Mouse (Mus musculus) layer of hippocampus, postnatal 36 days (tissue): ENCODE measurements around the gene Slc6a16. TPM values are rescaled to one million over a fixed set of nuclear protein-coding genes. Genes with fewer than 3 reads are reported as not detected.

Experiments
- DNase-seq, 2 experiments: peaks; one replicate each; pipeline ENCODE4 v3.0.0; 2022
- total RNA-seq, 2 experiments: library from RNA; stranded (reverse); gene quantifications; 2 replicates each; pipeline ENCODE4 v1.2.3; 2021

Gene Slc6a16
- total RNA-seq, 2 experiments from 2014 or later, result 2.0 to 2.8 TPM

DNA sequence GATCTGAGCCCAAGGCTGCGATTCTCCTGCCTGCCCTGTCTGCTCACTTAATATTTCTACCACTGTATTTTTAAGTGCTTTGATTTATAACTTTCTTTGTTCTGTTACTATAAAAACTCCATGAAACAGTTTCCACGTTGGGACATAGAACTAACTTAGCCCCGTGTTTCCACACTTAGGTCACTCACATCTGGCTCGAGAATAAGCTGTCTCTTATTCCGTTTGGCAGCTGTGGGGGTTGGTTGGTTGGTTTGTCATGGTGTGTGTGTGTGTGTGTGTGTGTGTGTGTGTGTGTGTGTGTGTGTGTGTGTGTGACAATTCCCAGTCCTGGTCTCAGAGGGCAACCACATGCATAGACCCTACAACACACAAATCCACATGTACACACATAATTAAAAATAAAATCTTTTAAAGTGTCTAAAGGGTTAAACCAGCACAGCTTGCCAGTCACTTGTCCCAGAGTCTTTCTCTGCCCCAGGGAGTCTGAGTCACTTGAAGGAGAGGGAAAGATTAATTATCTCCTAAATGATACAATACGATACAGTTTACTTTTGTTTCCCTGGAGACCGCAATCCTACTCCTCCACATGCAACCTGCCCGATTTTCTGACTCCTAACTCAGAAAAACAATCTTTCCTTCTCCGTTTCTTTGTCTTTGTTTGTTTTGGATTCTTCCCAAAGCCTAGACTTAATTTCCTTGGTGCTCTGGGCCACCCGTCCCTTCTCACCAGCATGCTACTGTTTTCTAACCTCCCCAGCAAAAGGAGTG, 72.0 kb downstream of the Slc6a16 start:
- no peak for DNase-seq

DNA sequence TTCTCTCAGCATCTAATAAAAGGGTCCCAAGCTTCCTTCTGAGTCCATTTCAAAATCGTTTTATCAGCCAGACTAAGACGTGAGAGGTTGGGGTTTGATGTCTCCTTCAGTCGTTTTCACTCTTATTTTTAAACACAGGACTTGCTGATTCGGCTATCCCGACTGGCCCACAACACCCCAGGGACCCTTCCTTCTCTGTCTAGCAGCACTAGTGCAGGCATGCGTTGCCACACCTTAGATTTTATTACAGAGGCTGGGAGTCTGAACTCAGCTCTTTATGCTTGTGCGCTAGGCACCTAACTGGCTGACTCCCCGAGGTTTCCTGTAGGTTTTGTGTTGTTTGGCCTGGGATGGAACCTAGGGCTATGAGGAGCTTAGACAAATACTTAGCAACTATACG, 72.6 kb downstream of the Slc6a16 start:
- DNase-seq, result no peak

GRCm38 (mm10) chr7:45315182-45315701, 74.4 kb downstream of the Slc6a16 start:
- peak in 1 of 2 experiments; percentile 41 for DNase-seq

DNA sequence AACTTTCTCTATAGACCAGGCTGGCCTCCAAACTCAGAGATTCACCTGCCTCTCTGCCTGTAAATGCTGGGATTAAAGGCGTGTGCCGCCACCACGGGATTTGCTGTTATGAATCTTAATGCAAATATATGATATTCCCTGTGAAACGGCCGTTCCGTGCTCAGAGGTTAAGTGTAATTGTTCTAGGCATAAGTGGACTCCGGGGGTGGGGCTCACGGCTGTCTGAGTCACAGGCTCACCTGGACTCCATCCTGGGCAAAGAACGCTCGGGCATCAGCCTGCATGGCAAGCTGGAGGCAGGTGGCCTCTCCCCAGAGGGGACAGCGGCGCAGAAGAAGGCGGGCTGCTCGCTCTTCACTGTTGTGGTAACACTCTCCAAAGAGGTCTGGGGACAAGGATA, 75.7 kb downstream of the Slc6a16 start:
- no peak for DNase-seq

GRCm38 (mm10) chr7:45322245-45322644, 81.4 kb downstream of the Slc6a16 start:
- no peak for DNase-seq

Other genes with a start within 250 kb of the Slc6a16 start
- gene Irf3, start 243.4 kb upstream of the Slc6a16 start, total RNA-seq, result 10 to 100 TPM; 45.9 to 51.0 TPM
- 1 to 10 TPM; 3.0 to 4.1 TPM for gene Bcl2l12, start 242.4 kb upstream of the Slc6a16 start, total RNA-seq
- 100 to 1,000 TPM; 149 to 155 TPM for gene Scaf1, start 224.7 kb upstream of the Slc6a16 start, total RNA-seq
- 1 to 10 TPM; 9.7 TPM for gene Rras, start 223.1 kb upstream of the Slc6a16 start, total RNA-seq
- gene Prr12, start 188.2 kb upstream of the Slc6a16 start, total RNA-seq, result 10 to 100 TPM; 74.3 to 75.3 TPM
- gene Nosip, start 178.7 kb upstream of the Slc6a16 start, total RNA-seq, result 10 to 100 TPM; 51.0 to 51.3 TPM
- 1 to 10 TPM; 5.5 to 6.1 TPM for gene Prrg2, start 178.4 kb upstream of the Slc6a16 start, total RNA-seq
- 1 to 10 TPM; 6.2 to 6.9 TPM for gene Rcn3, start 148.9 kb upstream of the Slc6a16 start, total RNA-seq
- gene Fcgrt, start 137.2 kb upstream of the Slc6a16 start, total RNA-seq, result 10 to 100 TPM; 16.7 to 18.5 TPM
- gene Rps11, start 116.6 kb upstream of the Slc6a16 start, total RNA-seq, result 100 to 1,000 TPM; 408 to 432 TPM
- gene Rpl13a, start 112.3 kb upstream of the Slc6a16 start, total RNA-seq, result 100 to 1,000 TPM; 788 to 817 TPM
- under 1 TPM in 1 of 2 experiments, not detected in 1; 0.50 TPM for gene Gm45713, start 104.9 kb upstream of the Slc6a16 start, total RNA-seq
- 10 to 100 TPM in 1 of 2 experiments, 1 to 10 TPM in 1; 7.0 to 10.1 TPM for gene Flt3l, start 104.7 kb upstream of the Slc6a16 start, total RNA-seq
- gene Pih1d1, start 86.8 kb upstream of the Slc6a16 start, total RNA-seq, result 10 to 100 TPM; 44.5 to 46.8 TPM
- 10 to 100 TPM; 10.5 to 18.0 TPM for gene Aldh16a1, start 86.5 kb upstream of the Slc6a16 start, total RNA-seq
- 1,000 to 10,000 TPM; 1,360 to 1,418 TPM for gene Slc17a7, start 77.1 kb upstream of the Slc6a16 start, total RNA-seq
- gene Gfy, start 61.5 kb upstream of the Slc6a16 start, total RNA-seq, result under 1 TPM; 0.17 to 0.28 TPM
- gene Pth2, start 60.1 kb upstream of the Slc6a16 start, total RNA-seq, result not detected
- gene Ccdc155, start 36.2 kb upstream of the Slc6a16 start, total RNA-seq, result 1 to 10 TPM; 2.0 to 3.3 TPM
- gene Dkkl1, start 28.9 kb upstream of the Slc6a16 start, total RNA-seq, result 1 to 10 TPM; 1.4 to 2.3 TPM
- 1 to 10 TPM; 2.6 to 7.8 TPM for gene Tead2, start 25.3 kb upstream of the Slc6a16 start, total RNA-seq
- gene Cd37, start 2.0 kb upstream of the Slc6a16 start, total RNA-seq, result 1 to 10 TPM; 1.9 to 4.8 TPM
- gene Slc6a21, start 36.4 kb downstream of the Slc6a16 start, total RNA-seq, result not detected
- 10 to 100 TPM; 12.9 to 14.8 TPM for gene Trpm4, start 92.7 kb downstream of the Slc6a16 start, total RNA-seq
- under 1 TPM; 0.20 to 0.46 TPM for gene Hrc, start 94.2 kb downstream of the Slc6a16 start, total RNA-seq
- gene Ppfia3, start 125.9 kb downstream of the Slc6a16 start, total RNA-seq, result 100 to 1,000 TPM; 126 to 128 TPM
- gene Lin7b, start 129.5 kb downstream of the Slc6a16 start, total RNA-seq, result 100 to 1,000 TPM; 133 to 154 TPM
- gene Snrnp70, start 154.7 kb downstream of the Slc6a16 start, total RNA-seq, result 100 to 1,000 TPM; 379 to 450 TPM
- not detected for gene Kcna7, start 164.6 kb downstream of the Slc6a16 start, total RNA-seq
- under 1 TPM; 0.17 to 0.18 TPM for gene Ntf5, start 172.6 kb downstream of the Slc6a16 start, total RNA-seq
- gene Lhb, start 179.7 kb downstream of the Slc6a16 start, total RNA-seq, result not detected
- 10 to 100 TPM; 14.5 to 18.6 TPM for gene Gys1, start 193.8 kb downstream of the Slc6a16 start, total RNA-seq
- 10 to 100 TPM; 33.0 to 39.9 TPM for gene Ruvbl2, start 197.0 kb downstream of the Slc6a16 start, total RNA-seq
- 100 to 1,000 TPM; 187 to 197 TPM for gene Ftl1, start 218.8 kb downstream of the Slc6a16 start, total RNA-seq
- 10 to 100 TPM; 73.5 to 80.8 TPM for gene Bax, start 225.8 kb downstream of the Slc6a16 start, total RNA-seq
- gene Tulp2, start 240.8 kb downstream of the Slc6a16 start, total RNA-seq, result not detected
- 1 to 10 TPM in 1 of 2 experiments, not detected in 1; 2.5 TPM for gene Gm45808, start 245.7 kb downstream of the Slc6a16 start, total RNA-seq
- 1 to 10 TPM; 3.1 to 3.9 TPM for gene Dhdh, start 247.7 kb downstream of the Slc6a16 start, total RNA-seq